Mouse (Mus musculus) spleen, postnatal 10 days (tissue): ENCODE measurements at regions not wholly inside any gene's neighbourhood (a gene's known extent, or its start where the extent isn't known, plus 50 kb on each side); places are given as distances from the start of the nearest gene placed in this dataset.

Experiments
- DNase-seq, 2 experiments: peaks; one replicate each; pipeline ENCODE4 v3.0.0; 2021 to 2022; ENCODE audit warnings: low spot score in 2 of 2

- no peak for DNase-seq
Observed at GRCm38 (mm10) chr11:18821384-18821783, 197.4 kb downstream of the Meis1 start.

GRCm38 (mm10) chr11:18814110-18814509 is 204.7 kb downstream of the Meis1 start:
- DNase-seq = no peak

GRCm38 (mm10) chr11:18767479-18767878 is 251.3 kb downstream of the Meis1 start:
- no peak for DNase-seq

- no peak for DNase-seq
Observed at GRCm38 (mm10) chr11:18766458-18767016, 252.2 kb downstream of the Meis1 start.

GRCm38 (mm10) chr11:18758591-18759074 is 260.2 kb downstream of the Meis1 start:
- no peak for DNase-seq

- no peak for DNase-seq
Observed at GRCm38 (mm10) chr11:18756576-18756975, 262.2 kb downstream of the Meis1 start.

- DNase-seq = no peak
Observed at GRCm38 (mm10) chr11:18754732-18755525, 263.9 kb downstream of the Meis1 start.

- DNase-seq = no peak
Observed at GRCm38 (mm10) chr11:18753856-18754255, 264.9 kb downstream of the Meis1 start.

GRCm38 (mm10) chr11:18753246-18753645 is 265.5 kb downstream of the Meis1 start:
- DNase-seq = no peak

- no peak for DNase-seq
Observed at GRCm38 (mm10) chr11:18752512-18752911, 266.3 kb downstream of the Meis1 start.

- DNase-seq = no peak
Observed at GRCm38 (mm10) chr11:18750911-18751841, 267.6 kb downstream of the Meis1 start.

GRCm38 (mm10) chr11:18750080-18750375 is 268.8 kb downstream of the Meis1 start:
- DNase-seq = no peak

GRCm38 (mm10) chr11:18749265-18750079 is 269.3 kb downstream of the Meis1 start:
- no peak for DNase-seq

GRCm38 (mm10) chr11:18747871-18748461 is 270.8 kb downstream of the Meis1 start:
- no peak for DNase-seq

- DNase-seq = no peak
Observed at GRCm38 (mm10) chr11:18747361-18747760, 271.4 kb downstream of the Meis1 start.

- no peak for DNase-seq
Observed at GRCm38 (mm10) chr11:18746486-18746885, 272.3 kb downstream of the Meis1 start.

GRCm38 (mm10) chr11:18745840-18746239 is 272.9 kb downstream of the Meis1 start:
- no peak for DNase-seq

GRCm38 (mm10) chr11:18734904-18735664 is 283.7 kb downstream of the Meis1 start:
- DNase-seq = no peak

GRCm38 (mm10) chr11:18734075-18734474 is 284.7 kb downstream of the Meis1 start:
- no peak for DNase-seq

- DNase-seq = no peak
Observed at GRCm38 (mm10) chr11:18729742-18730141, 289.0 kb downstream of the Meis1 start.
